Mouse (Mus musculus) heart, postnatal 25 days (tissue): ENCODE measurements around the gene Abcc4. TPM values are rescaled to one million over a fixed set of nuclear protein-coding genes. Genes with fewer than 3 reads are reported as not detected.
"Not testable (repeated sequence)": the region's sequence is repeated elsewhere in the genome, so short reads cannot be mapped to it uniquely, and the experiment has no call there.

Experiments
- DNase-seq: peaks from one replicate; pipeline ENCODE4 v3.0.0; 2022; ENCODE audit warnings: low spot score
- intact Hi-C: fragments of 180-260 bp; cut with DNase I; formaldehyde crosslinking; loops from one replicate; pipeline ENCODE4 v1.15.1; 2025
- total RNA-seq, 2 experiments: library from RNA; stranded (reverse); gene quantifications; 2 replicates each; pipeline ENCODE4 v1.2.3; 2021

The Abcc4 gene
- total RNA-seq, 2 experiments from 2014 or later: 7.6 to 7.9 TPM

GRCm38 (mm10) chr14:118651704-118652439, 54.1 kb downstream of the Abcc4 start:
- DNase-seq: no peak
- intact Hi-C loops: no loop called here

- DNase-seq: no peak
- intact Hi-C loops: no loop called here
Measured at GRCm38 (mm10) chr14:118649895-118650256, 56.1 kb downstream of the Abcc4 start.

- no peak for DNase-seq
- intact Hi-C loops: no loop called here
Measured at GRCm38 (mm10) chr14:118649199-118649894, 56.7 kb downstream of the Abcc4 start.

GRCm38 (mm10) chr14:118642940-118643591, 63.0 kb downstream of the Abcc4 start:
- intact Hi-C loops, DNase-seq: not testable (repeated sequence)

GRCm38 (mm10) chr14:118642140-118642539, 63.9 kb downstream of the Abcc4 start:
- DNase-seq: no peak
- intact Hi-C loops: no loop called here

GRCm38 (mm10) chr14:118638447-118639275, 67.4 kb downstream of the Abcc4 start:
- intact Hi-C loops: loop anchor here (5.0 kb wide), 1 partner anchor 54 kb away; no protein-coding TSS in a partner anchor
- DNase-seq: no peak

- intact Hi-C loops: loop anchor here (5.0 kb wide), 1 partner anchor 57 kb away; no protein-coding TSS in a partner anchor
- DNase-seq: peak; percentile 63
Measured at GRCm38 (mm10) chr14:118635493-118636183, 70.4 kb downstream of the Abcc4 start.

- no peak for DNase-seq
- intact Hi-C loops: no loop called here
Measured at GRCm38 (mm10) chr14:118629649-118630048, 76.4 kb downstream of the Abcc4 start.

GRCm38 (mm10) chr14:118621449-118621789, 84.6 kb downstream of the Abcc4 start:
- no peak for DNase-seq
- intact Hi-C loops: no loop called here

GRCm38 (mm10) chr14:118620773-118621448, 85.1 kb downstream of the Abcc4 start:
- no peak for DNase-seq
- intact Hi-C loops: no loop called here

- intact Hi-C loops: loop anchor here (1.0 to 5.0 kb wide), 3 partner anchors 85 to 199 kb away; no protein-coding TSS in a partner anchor
- no peak for DNase-seq
Measured at GRCm38 (mm10) chr14:118616698-118617311, 89.2 kb downstream of the Abcc4 start.

GRCm38 (mm10) chr14:118613734-118614133, 92.3 kb downstream of the Abcc4 start:
- intact Hi-C loops: no loop called here
- DNase-seq: no peak

- intact Hi-C loops: no loop called here
Measured at GRCm38 (mm10) chr14:118611714-118612113, 94.3 kb downstream of the Abcc4 start.

GRCm38 (mm10) chr14:118610786-118611185, 95.2 kb downstream of the Abcc4 start:
- intact Hi-C loops: no loop called here
- DNase-seq: no peak

More at GRCm38 (mm10) chr14:118611714-118612113, 94.3 kb downstream of the Abcc4 start:
- no peak for DNase-seq

- intact Hi-C loops: no loop called here
- no peak for DNase-seq
Measured at GRCm38 (mm10) chr14:118608816-118609465, 97.1 kb downstream of the Abcc4 start.

GRCm38 (mm10) chr14:118608317-118608716, 97.7 kb downstream of the Abcc4 start:
- intact Hi-C loops: no loop called here
- no peak for DNase-seq

GRCm38 (mm10) chr14:118606476-118606875, 99.5 kb downstream of the Abcc4 start:
- DNase-seq: no peak

GRCm38 (mm10) chr14:118604903-118605302, 101.1 kb downstream of the Abcc4 start:
- no peak for DNase-seq
- intact Hi-C loops: no loop called here

More at GRCm38 (mm10) chr14:118606476-118606875, 99.5 kb downstream of the Abcc4 start:
- intact Hi-C loops: no loop called here
